Mouse (Mus musculus) lung, adult 2 months (tissue): ENCODE results near the gene Trim13.

Experiments used
- CTCF ChIP-seq: fragments of 200-500 bp; IDR thresholded peaks from 2 replicates; pipeline ENCODE4 v1.5.1; 2011; ENCODE audit warnings: mild to moderate bottlenecking, low read length, control low read depth; ENCODE audit not compliant: insufficient read depth
- POLR2A ChIP-seq: fragments of 200-500 bp; IDR thresholded peaks from 2 replicates; pipeline ENCODE4 v1.6.1; 2011; ENCODE audit warnings: low read depth, mild to moderate bottlenecking, control low read depth, low read length, borderline replicate concordance; ENCODE audit errors: extremely low read depth

GRCm38 (mm10) chr14:61589288-61590065 is 8.6 kb upstream of the Trim13 start:
- TF ChIP-seq POLR2A (no peak), CTCF (no peak)
